Mouse (Mus musculus) ovary, postnatal 36 days (tissue): ENCODE data around the gene Map2k7.

Source experiments
- DNase-seq: peaks from one replicate; pipeline ENCODE4 v3.0.0; 2022; ENCODE audit warnings: low spot score, mixed read lengths

Gene Map2k7

DNA sequence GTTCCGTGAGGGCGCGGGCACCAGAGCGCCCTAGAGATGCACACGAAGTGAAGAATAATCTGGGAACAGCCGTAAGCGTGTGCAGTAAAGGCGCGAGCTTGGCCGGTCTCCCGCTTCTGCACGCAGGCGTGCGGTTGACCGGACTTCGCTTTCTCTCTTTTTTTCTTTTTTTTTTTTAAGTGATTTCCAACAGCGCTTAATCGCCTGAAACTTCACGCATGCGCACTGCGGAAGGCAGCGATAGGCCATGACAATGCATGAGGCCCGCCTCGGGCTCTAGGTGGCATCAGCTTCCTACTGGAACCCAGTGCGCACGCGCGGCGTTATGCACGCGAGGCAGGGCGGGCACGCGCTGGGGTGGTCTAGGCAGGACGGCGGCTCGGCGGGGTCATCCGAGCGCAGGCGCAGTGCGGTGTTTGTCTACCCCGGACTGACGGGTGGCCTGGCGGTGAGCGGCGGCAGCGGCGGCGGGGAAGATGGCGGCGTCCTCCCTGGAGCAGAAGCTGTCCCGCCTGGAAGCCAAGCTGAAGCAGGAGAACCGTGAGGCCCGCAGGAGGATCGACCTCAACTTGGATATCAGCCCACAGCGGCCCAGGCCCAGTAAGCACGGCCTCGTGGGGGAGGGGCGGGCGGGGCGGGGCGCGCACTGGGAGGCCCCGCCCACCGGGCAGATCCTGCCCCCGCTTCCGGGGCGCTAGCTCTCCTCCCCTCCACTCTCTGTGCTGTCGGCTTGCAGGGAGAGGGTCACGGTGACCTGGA, at the start of gene Map2k7, which contains the start of gene Gm49320:
TSS of gene Map2k7 (plus strand) at position 307 of the 759 bp plus-strand sequence.
TSS of gene Gm49320 (plus strand) at position 432 of the 759 bp plus-strand sequence.
- peak; percentile 100 for DNase-seq

GRCm38 (mm10) chr8:4189031-4189722, 49.4 kb upstream of the Map2k7 start:
- DNase-seq = no peak

DNA sequence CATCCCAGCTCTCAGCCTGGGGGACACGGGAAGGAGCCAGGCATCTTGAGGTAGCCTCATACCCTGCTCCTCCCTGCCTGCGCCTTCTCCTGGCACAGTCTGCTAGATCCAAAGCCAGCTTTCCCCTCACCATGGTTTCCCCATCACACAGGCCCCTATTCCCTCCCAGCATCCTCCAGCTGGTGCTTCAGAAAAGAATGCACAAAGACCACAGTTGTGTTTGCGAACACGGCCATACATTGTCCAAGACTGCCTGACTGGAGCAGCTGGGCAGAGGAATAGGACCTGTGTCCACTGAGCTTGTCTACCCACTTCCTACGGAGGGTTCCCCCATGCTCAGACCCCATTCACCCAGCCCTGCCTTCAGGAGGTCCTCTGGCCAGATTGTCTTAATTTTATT, 46.2 kb upstream of the Map2k7 start:
- no peak for DNase-seq

DNA sequence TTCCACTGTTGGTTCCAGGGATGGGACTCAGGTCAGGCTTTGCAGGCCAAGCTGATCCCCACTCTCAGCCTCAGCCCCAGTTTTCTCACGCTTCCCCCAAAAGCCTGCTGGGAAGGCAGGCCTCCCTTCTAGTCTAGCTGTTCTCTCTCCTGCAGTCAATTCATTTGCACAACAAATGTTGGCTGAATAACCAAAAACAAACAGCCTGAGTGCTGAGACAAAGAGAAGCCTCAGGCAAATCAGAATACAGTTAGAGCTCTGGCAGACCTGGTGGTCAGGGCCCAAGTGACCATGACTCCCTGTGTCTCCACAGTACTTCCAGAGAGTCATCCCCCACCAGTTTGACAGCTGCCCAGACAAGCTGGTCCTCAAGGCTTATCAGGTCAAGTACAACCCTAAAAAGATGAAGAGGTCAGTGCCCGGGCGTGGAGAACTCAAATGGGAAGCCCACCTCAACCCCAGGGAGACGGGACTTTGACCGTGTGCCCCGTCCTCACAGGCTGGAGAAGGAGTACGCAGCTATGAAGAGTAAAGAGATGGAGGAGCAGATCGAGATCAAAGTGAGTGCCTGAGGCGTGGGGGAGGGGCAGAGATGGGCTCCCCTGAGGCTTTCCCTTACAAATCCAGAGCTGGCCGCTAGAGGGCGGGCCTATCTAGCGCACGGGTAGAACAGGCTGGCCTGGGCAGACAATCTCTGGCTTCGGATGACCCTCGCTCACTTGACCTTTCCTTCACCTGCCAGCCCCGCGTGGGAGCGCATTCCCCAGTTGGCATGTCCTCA, 45.5 kb upstream of the Map2k7 start:
- DNase-seq = peak; percentile 87

GRCm38 (mm10) chr8:4193588-4193894, 45.0 kb upstream of the Map2k7 start:
- DNase-seq = no peak

- DNase-seq = no peak
Measured at GRCm38 (mm10) chr8:4201321-4201720, 37.2 kb upstream of the Map2k7 start.

- no peak for DNase-seq
Measured at GRCm38 (mm10) chr8:4205246-4206123, 33.1 kb upstream of the Map2k7 start.

DNA sequence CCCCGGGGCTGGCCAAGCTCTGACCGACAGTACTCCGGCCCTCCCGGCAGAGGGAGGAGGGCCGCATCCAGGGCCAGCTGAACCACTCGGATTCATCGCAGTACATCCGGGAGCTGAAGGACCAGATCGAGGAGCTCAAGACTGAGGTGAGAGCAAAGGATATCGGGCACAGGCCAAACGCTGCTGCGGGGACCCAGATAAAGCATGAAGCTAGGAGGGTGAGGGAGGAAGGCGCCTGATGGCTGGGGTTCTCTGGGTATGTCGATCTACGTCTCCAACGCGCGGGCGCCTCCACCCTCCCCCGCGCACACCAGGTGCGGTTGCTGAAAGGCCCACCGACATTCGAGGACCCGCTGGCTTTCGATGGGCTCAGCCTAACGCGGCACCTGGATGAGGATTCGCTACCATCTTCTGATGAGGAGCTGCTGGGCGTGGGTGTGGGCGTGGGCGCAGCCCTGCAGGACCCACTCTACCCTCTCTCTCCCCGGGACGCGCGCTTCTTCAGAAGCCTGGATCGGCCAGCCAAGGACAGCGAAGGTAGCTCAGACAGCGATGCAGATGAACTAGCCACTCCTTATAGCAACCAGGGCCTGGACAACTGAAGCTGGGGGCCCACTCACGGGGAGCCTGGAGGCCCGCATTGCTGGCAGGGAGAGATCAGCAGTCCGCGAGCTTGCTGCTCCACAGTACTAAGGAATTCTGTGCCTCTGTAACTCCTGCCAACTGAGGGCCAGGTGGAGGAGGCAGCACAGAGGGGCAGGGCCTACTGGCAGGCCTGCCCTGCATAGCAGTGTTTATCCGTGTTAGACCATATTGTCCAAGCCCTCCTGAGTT, 32.1 kb upstream of the Map2k7 start:
- no peak for DNase-seq

- no peak for DNase-seq
Measured at GRCm38 (mm10) chr8:4207016-4207350, 31.6 kb upstream of the Map2k7 start.

- DNase-seq = no peak
Measured at GRCm38 (mm10) chr8:4211097-4211496, 27.4 kb upstream of the Map2k7 start.

GRCm38 (mm10) chr8:4212809-4213209, 25.7 kb upstream of the Map2k7 start:
- DNase-seq = peak; percentile 32

- DNase-seq = peak; percentile 79
Measured at GRCm38 (mm10) chr8:4213210-4214005, 25.1 kb upstream of the Map2k7 start.

- DNase-seq = peak; percentile 57
Measured at GRCm38 (mm10) chr8:4214006-4214980, 24.2 kb upstream of the Map2k7 start.

GRCm38 (mm10) chr8:4216296-4216695, 22.2 kb upstream of the Map2k7 start:
- no peak for DNase-seq

DNA sequence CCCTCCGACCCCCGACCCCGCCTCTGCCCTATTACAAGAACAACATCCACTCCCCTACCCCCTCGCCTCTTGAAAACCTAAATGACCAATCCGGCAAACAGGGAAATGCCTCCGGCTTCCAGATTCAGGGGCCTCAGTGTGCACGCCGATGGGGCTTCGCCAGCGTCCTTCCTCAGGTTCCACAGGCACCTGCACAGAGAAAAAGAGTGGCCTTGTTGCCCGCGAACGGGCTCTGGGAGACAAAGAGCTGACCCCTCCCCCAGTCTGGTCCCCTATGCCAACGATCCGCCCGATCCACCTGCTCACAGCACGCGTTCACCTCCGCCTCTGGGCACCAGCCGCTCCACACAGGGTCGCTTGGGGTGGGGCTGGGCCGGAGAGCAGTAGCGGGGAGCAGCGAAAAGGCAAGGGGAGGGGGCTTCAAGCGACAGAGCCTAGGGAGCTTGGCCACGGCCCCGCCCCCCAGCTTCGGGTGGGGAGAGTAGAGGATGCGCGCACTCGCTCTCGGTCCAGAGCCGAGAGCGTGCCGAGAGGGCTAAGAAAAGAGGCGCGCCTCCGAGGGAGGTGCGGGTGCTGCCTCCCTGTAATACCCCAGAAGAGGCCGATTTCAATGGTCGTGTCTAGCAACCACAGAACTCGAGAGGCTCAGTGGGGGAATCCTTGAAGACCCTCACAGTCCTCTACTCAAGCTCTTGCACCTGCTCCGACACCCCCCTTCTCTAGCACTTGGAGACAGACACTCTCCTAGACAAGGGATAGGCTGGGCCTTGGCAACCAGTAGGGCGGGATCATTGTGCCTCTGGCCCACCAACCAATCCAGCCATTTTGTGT, 21.5 kb upstream of the Map2k7 start, which contains the start of gene Prr36:
TSS of gene Prr36 (minus strand) at position 669 of the 831 bp plus-strand sequence.
- DNase-seq = peak; percentile 41

DNA sequence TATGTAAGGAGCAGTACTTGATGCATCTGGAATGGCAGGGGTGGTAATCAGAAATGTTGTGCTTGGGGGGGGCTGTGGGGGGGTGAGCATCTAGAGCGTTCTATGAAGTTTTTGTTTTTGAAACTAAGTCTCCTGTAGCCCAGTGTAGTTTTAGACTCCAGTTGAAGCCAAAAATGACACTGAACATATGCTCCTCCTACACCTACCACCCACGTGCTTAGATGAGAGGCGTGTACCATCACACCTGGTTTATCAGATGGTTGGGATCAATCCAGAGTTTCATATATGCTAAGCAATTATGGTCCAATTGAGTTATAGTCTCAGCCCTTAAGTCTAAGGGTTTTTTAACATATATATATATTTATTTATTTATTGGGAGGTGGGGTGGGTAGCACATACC, 18.9 kb upstream of the Map2k7 start:
- no peak for DNase-seq

DNA sequence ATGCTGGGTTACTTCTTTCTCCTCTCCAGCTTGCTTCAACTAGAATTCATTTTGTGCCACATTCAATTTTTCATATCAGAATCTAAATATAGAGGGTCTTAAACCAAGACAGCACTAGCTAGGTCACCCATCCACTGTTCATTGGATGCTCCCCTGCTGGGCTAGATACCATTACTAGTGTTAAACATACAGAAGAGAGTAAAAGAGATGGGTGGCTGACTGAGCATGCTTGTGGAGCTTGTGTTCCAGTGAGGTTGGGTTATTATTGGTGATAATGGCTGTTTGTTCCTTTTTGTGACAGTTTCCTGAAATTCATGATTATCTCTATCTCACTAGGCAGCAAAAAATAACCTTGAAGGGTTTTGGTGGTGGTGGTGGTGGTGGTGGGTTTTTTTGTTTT, 16.5 kb upstream of the Map2k7 start:
- DNase-seq = no peak

GRCm38 (mm10) chr8:4226323-4226722, 12.2 kb upstream of the Map2k7 start:
- DNase-seq = no peak
